Mouse (Mus musculus) naive thymus-derived CD4-positive, alpha-beta T cell, adult 2 months (primary cell): ENCODE results near the gene Adgrl3.
"Not testable (repeated sequence)": the region's sequence is repeated elsewhere in the genome, so short reads cannot be mapped to it uniquely, and the experiment has no call there.

Experiments used
- DNase-seq: peaks from one replicate; pipeline ENCODE4 v3.0.0-alpha.2; 2011; ENCODE audit warnings: low read depth

Adgrl3 gene

DNA sequence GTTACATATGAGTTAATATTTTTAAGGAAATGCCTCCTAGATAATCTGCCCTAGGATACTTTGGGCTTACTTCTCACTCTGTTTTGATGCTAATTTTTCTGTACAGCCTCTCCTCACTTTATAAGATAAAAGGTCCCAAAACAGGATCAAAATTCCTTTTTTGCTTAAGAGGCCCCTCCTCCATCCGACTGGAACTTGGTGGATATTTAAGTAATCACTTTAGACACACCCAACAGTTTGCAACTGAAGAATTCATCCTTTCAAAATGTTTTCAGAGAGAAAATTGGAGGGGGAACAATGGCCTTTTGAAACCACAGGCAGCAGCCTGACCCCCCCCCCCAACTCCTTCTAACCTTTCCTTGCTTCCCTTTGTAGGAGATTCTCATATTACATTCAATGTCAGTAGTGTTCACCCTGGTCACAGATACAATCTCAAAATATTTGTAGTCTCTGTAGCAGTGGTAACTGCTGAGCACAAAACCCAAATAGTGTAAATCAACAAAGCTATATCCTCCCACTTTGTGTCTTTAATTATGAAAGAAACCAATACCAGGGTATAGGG is 385.7 kb downstream of the Adgrl3 start:
- DNase-seq, result no peak

- no peak for DNase-seq
Measured at GRCm38 (mm10) chr5:81417326-81417725, 397.4 kb downstream of the Adgrl3 start.

DNA sequence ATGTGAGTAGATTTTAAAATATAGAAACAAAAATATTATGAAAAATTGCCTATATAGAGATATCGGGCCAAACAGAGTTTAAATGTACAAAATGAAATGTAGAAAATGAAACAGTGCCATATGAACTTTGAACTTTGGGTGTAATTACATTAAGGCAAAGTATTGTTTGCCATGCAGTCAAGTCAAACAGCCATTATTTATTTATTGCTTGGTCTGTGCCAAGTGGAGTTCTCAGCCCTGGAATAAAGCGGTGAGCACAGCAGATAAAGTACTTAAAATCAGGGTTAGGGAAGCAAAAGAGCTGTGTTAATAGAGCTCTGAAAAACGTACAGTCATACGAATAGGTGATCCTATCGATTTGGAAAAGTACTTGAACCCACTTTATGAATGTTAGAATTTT is 407.5 kb downstream of the Adgrl3 start:
- no peak for DNase-seq

- DNase-seq, result no peak
Measured at GRCm38 (mm10) chr5:81436375-81436774, 416.4 kb downstream of the Adgrl3 start.

GRCm38 (mm10) chr5:81442150-81442549 is 422.2 kb downstream of the Adgrl3 start:
- no peak for DNase-seq

- no peak for DNase-seq
Measured at GRCm38 (mm10) chr5:81465971-81466370, 446.0 kb downstream of the Adgrl3 start.

- no peak for DNase-seq
Measured at GRCm38 (mm10) chr5:81474681-81475080, 454.7 kb downstream of the Adgrl3 start.

DNA sequence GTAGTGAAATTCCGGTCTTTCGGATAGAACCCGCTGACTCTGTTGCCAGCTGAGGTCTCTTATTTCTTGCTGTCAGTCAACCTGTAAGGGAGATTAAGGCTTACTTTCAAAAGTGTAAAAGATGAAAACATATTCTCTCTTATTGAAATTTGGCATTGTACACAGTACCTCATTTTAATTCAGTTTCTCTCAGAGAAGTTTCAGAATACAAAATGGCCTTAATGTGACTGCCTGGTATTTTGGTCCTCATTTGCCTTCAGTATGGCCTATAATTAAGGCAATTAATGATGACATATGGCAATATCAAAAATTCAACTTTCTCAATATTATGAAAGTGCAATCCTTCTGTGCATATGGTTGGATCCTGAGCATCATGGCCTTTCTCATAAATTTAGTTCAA is 455.5 kb downstream of the Adgrl3 start:
- no peak for DNase-seq

DNA sequence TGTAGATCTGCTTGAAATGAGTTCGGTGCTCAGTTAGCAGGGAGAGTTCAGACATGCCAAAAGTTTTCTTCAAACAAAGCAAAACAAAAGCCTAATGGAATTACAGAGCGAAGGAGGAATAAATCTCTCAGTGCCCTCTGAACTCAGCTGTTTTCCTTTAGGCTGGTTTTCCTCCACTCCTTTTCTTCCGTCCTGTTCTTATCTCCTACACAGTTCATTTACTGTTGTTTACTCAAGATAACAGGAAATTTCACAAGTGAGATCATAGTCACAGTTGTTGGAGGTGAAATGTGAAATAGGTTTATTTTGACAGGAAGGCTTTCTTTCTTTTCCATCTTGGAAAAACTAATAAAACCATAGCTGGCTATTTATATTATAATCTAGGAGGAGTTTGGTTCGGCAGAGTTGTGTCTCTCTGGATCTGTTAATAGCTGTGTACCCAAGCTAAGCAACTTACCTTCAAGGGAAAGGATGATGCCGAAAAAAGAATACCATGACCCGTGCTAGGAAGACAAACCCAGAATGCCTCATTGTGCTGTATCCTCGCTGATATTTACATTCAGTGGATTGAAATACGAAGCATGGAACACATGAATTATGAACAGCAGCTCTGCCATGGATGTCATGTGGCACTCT is 456.2 kb downstream of the Adgrl3 start:
- DNase-seq, result no peak

GRCm38 (mm10) chr5:81480911-81481310 is 461.0 kb downstream of the Adgrl3 start:
- no peak for DNase-seq

DNA sequence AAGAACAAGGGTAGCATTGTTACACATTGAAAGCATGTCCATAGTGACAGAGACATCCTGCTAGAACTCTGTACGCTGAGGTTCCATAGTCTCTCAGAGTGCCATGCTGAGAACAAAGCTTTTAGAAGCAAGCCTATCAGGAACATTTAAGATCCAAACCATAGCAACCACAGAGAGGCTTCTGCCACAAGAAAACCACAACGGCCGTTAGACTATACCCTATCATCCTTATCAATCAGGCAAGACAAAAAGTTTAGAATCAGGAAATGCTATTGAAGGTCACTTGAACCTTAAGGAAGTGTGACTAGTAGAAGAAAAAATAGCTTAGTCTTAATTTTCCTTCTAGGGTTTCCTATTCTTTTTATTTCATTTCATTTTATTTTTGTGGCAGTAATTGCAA is 464.0 kb downstream of the Adgrl3 start:
- no peak for DNase-seq

GRCm38 (mm10) chr5:81501076-81501475 is 481.1 kb downstream of the Adgrl3 start:
- no peak for DNase-seq

GRCm38 (mm10) chr5:81518720-81519496 is 499.0 kb downstream of the Adgrl3 start:
- DNase-seq, result no peak

DNA sequence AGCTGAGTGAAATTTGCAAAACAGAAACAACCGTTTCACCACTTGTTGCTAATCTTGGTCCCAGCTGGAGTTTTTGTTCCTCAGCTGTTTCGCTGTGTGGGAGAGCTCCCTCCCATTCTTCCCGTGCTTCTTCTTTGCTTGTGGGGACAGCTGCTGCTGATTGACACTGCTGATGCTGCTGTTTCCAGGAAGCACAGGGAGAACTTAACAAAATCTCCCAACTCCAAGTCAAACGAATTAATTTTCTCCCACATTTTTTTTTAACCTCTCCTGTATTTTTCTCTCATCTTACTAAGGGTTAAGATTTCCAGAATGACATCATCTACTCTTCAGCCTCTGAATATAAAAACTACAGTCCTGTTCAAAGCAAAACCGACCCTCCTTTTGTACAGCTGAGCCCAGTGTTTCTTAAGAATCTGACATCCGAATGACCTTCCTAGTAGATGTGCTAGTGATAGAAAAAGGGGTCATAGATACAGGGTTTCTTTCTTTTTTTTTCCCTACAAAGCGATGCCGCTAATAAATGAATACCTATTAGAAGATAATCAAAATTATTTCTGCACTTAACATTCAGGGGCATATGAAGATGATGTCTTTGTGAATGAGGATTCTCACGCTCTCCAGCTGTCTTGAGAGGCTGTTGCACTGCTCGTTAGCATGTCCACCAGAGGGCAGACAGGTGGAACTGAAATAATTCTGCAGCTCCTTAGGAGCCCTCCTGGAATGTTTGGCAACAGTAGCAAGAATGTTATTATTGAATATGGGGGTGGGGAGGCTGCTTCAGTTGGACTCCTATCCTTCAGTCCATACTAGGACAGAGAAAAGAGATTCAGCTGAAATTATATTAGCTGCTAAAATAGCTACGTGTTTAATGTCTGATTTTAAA is 499.8 kb downstream of the Adgrl3 start:
- no peak for DNase-seq

GRCm38 (mm10) chr5:81522760-81523159 is 502.8 kb downstream of the Adgrl3 start:
- no peak for DNase-seq

- no peak for DNase-seq
Measured at GRCm38 (mm10) chr5:81524532-81524961, 504.6 kb downstream of the Adgrl3 start.

DNA sequence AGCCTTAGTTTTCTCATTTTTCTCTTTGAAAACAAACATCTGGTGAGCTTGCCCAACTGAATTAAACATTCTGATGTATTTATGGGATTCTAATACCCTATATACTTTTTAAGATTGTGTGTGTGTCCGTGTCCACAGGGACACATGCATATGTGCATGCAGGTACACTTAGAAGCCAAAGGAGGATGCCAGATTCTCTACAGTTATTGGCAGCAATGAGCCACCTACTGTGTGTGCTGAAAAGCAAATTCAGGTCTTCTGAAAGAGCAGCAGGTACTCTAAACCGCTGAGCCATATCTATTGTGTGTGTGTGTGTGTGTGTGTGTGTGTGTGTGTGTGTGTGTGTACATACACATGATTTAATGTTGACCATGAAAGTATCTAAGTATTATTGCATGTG is 505.4 kb downstream of the Adgrl3 start:
- DNase-seq, result no peak

DNA sequence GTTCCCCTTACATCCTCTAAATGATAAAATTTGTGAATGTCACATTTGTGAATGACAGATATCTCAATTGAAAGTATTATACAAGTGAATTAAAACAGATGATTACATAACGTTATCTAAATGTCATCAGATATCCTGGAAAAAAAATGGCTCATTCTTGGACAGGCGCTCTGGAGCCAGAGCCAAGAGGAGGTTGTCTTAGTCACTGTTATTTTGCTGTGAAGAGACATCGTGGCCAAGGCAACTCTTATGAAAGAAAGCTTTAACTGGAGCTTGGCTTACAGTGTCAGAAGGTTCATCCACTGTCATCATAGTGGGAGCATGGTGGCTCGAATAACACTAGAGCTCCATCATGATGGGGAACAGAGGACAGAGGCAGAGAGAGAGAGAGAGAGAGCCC is 511.7 kb downstream of the Adgrl3 start:
- DNase-seq, result no peak

DNA sequence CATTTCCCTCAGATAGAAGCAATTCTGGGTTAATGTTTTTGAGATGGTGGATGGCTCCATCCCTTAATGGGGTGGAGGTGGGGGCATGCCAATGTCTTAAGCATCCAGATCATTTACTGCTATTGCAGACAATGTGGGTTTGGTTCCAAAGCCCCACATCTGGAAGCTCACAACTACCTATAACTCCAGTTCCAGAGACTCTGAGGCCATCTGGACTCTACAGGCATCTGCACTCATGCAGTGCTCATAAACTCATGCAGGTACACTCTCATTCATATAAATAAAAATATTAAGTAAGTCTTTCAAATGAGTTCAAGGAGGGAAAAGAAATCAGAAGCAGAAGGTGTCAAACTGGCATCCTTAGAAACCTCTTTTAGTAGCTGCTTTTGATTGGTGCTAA is 530.3 kb downstream of the Adgrl3 start:
- DNase-seq, result no peak

GRCm38 (mm10) chr5:81555149-81555548 is 535.2 kb downstream of the Adgrl3 start:
- not testable (repeated sequence) for DNase-seq

GRCm38 (mm10) chr5:81556008-81556407 is 536.1 kb downstream of the Adgrl3 start:
- DNase-seq, result no peak

DNA sequence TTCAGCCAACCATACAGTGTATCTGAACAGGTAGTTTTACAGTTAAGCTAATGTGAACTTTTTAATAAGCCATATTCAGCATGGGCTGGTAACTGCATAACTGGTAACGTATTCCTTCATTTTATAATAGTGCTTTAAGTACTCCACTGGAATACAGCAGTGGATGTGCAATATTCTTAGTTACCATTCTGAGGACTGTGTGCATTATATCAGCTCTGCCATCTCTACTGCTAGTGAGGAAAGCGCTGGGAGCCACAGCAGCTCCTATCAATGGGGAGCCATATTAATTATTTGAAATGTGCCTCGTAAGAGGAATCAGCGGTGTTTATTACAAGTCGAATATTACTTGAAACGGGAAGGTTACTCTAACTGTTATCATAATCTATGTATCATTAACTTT is 539.0 kb downstream of the Adgrl3 start:
- no peak for DNase-seq
